Mouse (Mus musculus) heart, adult 8-10 months (tissue): Measurements from ENCODE around the gene Hist1h2af. TPM values are rescaled to one million over a fixed set of nuclear protein-coding genes. Genes with fewer than 3 reads are reported as not detected.
A peak's percentile ranks its signal among the peaks of the same experiment; 100 is the strongest.
"Not testable (repeated sequence)": the region's sequence is repeated elsewhere in the genome, so short reads cannot be mapped to it uniquely, and the experiment has no call there.

Source experiments
- DNase-seq: peaks from one replicate; pipeline ENCODE4 v3.0.0; 2022; ENCODE audit warnings: low spot score
- total RNA-seq, 4 experiments: library from RNA; stranded (reverse); gene quantifications; 2 replicates each; pipeline ENCODE4 v1.2.4; 2022

The Hist1h2af gene
- total RNA-seq, 4 experiments from 2014 or later = 2.4 to 17.9 (median 5.5) TPM

GRCm38 (mm10) chr13:23554925-23555838 is 21.5 kb downstream of the Hist1h2af start:
- DNase-seq = peak; percentile 75

DNA sequence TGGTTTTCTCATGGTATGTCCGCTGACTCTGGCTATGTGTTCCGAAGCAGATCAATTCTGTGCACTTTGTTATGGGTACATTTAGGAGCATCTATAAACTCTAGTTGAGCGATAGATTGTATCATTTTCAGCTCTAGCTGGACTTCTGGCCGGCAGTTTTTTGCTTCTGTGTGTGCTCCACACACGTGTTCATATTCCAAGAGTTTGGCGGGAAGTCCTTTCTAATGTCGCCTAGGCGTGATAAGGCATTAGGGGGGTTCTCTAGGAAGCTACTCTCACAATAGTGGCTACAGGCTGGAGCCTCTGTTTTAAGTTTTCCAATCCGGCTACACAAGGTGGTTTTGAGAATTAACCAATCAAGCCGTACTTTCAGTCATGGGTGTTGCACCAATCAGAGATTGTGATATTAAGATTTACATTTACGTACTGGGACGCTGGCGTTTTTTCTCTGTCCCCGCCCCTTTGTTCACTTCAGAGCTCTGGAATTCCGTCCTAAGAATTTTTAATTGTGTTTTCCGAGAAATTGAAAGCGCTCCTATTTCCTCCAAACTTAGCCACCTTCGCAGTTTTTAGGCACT is 22.2 kb downstream of the Hist1h2af start:
- peak; percentile 89 for DNase-seq

DNA sequence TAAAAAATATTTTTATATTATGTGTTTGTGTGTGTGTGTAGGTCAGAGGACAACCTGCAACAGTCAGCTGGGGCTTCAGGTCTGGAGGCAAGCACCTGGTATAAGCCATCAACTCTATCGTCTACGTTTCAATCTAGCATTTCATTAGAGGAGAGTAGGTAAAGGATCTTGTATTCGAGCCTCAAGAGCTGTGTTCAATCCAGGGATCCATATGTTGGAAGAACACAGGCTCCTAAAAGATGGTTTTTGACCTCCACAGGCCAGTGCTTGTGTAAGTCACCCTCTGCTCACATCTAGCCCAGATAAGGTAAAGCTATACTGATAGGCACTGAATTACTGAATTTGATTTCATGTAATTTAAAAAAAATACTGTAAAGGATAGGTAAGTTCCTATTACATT is 23.2 kb downstream of the Hist1h2af start:
- no peak for DNase-seq

DNA sequence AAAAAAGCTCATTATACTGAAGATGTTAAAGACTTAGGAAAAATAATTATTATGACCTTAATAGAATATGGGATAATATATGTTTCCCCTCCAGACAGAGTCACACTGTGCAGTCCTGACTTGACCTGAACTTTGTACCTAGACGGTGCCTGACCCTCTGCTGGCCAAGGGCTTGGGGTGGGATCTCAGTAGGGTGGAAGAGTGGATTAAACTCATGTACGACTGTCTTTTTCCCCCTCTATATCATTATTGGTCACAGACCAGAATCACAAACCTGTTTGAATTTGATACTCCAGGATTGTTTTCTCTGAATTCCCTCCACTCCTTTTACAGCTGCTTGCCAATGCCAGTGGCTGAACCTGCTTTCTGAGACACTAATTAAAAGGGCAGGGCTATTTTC is 27.0 kb downstream of the Hist1h2af start:
- not testable (repeated sequence) for DNase-seq

- not testable (repeated sequence) for DNase-seq
Measured at GRCm38 (mm10) chr13:23561531-23561882, 27.8 kb downstream of the Hist1h2af start.

- DNase-seq = peak; percentile 95
Measured at GRCm38 (mm10) chr13:23561883-23562659, 28.4 kb downstream of the Hist1h2af start, which contains the start of gene Hist1h3e. Gene Hist1h3e, minus strand, starts transcription at chr13:23562369.

DNA sequence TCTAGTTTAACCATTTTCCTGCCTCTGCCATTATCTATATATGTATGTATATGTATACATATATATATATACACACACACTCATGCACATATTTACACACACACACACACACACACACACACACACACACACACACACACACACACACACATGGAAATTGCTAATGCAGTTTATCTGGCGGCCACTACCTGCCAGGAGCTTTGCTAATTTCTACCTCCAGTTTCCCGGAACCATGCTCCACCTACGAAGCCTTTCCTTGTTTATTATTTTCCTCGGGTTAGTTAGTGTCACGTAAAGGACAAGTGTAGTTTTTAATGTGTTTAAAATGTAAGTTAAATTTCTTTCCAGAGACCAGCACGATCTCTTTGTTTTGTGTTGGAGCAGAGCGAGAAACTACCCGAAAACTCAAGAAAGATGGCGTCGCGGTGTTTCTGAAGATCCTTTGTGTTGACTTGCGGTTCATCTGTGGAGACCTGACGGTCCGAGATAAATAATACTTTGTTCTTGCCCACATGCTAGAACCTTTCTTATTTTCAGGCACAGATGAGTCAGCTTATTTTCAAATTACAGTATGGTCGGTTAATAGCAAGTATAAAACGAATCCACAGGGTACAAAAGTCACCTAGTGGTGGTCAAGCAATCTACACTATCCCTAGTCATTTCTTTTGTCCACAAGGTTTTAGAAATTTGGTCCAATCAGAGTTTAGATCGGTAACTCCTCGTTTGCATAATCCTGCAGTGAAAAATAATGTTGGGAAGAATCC is 29.2 kb downstream of the Hist1h2af start:
- DNase-seq = no peak

DNA sequence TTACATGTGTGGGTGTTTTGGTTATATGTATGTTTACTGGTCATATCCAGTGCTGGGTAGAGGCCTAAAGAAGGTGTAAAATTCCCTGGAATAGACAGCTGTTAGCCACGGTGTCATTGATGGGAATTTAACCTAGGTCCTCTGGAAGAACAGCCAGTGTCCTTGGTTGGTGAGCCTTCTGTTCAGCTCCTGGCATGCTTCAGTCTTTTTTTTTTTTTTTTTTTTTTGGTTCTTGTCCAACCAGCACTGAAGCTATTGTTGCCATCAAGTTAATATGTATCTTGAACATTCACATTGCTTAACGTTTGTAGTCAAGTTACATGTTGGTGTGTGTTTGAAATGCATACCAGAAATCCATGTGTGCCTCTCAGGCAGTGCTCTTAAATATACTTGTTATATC is 30.8 kb downstream of the Hist1h2af start:
- no peak for DNase-seq

GRCm38 (mm10) chr13:23570261-23571021 is 36.7 kb downstream of the Hist1h2af start:
- not testable (repeated sequence) for DNase-seq

DNA sequence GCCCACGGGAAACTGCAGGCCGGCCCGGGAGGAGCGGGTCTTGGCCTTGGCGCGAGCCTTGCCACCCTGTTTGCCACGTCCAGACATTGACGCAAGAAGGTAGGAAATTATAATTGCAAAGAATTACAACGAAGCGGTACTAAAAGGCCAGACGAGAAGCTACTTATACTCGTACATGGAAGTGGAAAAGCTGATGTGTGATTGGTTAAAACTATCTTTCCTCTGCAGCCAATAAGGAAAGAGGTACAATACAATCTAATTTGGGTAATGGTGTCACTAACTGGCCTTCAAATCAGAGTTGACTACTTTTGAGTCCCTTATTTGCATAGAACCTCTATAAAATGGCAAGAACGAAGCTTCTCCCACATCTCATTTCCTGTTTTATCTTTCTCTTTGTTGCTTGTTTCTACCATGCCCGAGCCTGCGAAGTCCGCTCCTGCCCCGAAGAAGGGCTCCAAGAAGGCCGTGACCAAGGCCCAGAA is 37.4 kb downstream of the Hist1h2af start, which contains the start of the genes Hist1h2ae and Hist1h2bg:
Gene Hist1h2ae, minus strand, starts transcription at position 199 of the 482 bp plus-strand sequence.
Gene Hist1h2bg, plus strand, starts transcription at position 375 of the 482 bp plus-strand sequence.
- peak; percentile 93 for DNase-seq

- not testable (repeated sequence) for DNase-seq
Measured at GRCm38 (mm10) chr13:23571504-23572217, 38.0 kb downstream of the Hist1h2af start.

GRCm38 (mm10) chr13:23572218-23573033 is 38.7 kb downstream of the Hist1h2af start:
- no peak for DNase-seq

DNA sequence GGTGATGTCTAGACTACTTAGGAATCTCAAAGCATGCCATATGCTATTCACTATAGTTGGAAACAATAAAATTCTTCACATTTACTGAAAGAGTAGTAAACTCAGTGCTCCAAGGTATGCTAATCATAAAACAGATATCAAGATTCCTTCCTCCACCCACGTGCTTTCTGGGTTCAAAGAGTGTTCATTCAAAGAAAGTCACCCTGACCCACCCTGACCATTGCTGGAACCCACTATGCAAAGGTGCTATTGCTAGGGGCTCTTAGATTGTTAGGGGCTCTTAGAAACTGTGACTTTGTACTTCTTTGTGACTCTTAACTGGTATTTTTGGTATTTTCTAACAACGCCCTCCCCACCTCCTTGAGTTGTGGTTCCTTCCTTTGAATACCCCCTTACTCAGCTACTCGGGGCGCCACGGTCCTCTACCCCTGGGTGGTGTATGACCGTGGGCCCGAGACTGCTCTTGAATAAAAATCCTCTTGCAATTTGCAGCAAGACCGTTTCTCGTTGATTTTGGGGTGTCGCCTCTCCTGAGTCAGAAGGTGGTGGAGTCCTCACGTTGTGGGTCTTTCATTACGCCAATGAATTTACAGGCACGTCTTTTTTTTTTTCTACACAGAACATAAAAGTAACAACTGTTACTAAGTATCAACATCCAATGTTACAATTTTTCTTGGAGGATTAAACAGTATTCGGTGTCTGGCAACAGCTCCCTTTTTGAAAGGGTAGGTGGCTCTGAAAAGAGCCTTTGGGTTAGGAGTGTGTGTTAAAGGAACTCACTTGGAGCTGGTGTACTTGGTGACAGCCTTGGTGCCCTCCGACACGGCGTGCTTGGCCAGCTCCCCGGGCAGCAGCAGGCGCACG is 39.6 kb downstream of the Hist1h2af start:
- not testable (repeated sequence) for DNase-seq

- DNase-seq = peak; percentile 91
Measured at GRCm38 (mm10) chr13:23573898-23574524, 40.3 kb downstream of the Hist1h2af start, which contains the start of the genes Hist1h2bf and Hist1h2ad. Gene Hist1h2bf, minus strand, starts transcription at chr13:23574196. Gene Hist1h2ad, plus strand, starts transcription at chr13:23574381.

DNA sequence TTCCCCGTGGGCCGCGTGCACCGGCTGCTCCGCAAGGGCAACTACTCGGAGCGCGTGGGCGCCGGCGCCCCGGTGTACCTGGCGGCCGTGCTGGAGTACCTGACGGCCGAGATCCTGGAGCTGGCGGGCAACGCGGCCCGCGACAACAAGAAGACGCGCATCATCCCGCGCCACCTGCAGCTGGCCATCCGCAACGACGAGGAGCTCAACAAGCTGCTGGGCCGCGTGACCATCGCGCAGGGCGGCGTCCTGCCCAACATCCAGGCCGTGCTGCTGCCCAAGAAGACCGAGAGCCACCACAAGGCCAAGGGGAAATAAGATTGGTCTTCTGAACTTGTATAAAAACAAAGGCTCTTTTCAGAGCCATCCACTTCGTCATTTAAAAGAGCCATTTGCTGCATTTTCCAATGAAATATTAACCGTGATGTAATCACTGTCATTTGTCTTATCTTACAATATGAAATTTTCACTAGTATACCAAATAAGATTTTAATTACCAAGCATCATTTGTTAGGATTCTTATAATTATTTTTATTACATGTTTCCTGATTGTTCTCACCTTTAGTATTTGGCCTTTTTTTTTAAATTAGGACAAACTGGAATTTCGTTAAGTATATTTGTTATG is 41.0 kb downstream of the Hist1h2af start:
- DNase-seq = not testable (repeated sequence)

DNA sequence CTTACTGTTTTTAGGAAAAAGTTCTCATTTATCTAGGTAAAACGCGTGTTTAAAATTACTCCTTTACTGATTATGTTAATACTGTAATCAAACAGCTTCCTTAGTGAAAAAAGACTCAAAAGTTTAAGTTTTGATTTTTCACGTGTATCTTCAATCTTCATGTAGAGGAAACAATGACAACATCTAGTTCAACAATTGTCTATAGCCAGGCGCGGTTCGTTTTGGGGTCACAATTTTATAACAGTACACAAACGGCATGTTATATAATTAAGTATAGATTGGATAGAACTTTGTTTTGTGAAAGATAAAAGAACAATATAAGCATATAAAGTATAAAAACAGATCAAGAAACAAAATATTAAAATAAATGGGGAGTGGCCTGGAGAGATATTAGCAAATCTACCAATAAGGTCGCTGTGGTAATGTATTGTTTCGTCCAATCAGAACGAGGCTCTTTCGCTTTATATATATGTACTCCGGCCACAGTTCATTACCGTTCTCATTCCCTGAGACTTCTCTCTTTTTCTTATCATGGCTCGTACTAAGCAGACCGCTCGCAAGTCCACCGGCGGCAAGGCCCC is 41.7 kb downstream of the Hist1h2af start, which contains the start of gene Hist1h3d:
Gene Hist1h3d, plus strand, starts transcription at position 493 of the 581 bp plus-strand sequence.
- DNase-seq = peak; percentile 75
